Mouse (Mus musculus): ENCODE data around the gene Hesx1.
"Not testable (repeated sequence)": the region's sequence is repeated elsewhere in the genome, so short reads cannot be mapped to it uniquely, and the experiment has no call there.

- TF ChIP-seq CTCF (IDR thresholded peaks at IDR 0.05; ENCODE audit: borderline replicate concordance, insufficient read depth, low read depth, low read length); POLR2A (IDR thresholded peaks at IDR 0.05; ENCODE audit: borderline replicate concordance, insufficient read depth, low read length): not testable (repeated sequence)
Measured at GRCm38 (mm10) chr14:26956139-26956538, 38.1 kb upstream of the Hesx1 start.
